Mouse (Mus musculus) stomach, postnatal 0 days (tissue): ENCODE data around the gene She.
A peak's percentile ranks its signal among the peaks of the same experiment; 100 is the strongest.

Experiments
- CTCF ChIP-seq: IDR thresholded peaks from 2 replicates; pipeline ENCODE4 v1.5.1; 2016; ENCODE audit warnings: antibody characterized with exemption, low read depth, mild to moderate bottlenecking, moderate library complexity
- EP300 ChIP-seq: optimal IDR thresholded peaks from 2 replicates; pipeline ENCODE3; 2016; ENCODE audit warnings: antibody characterized with exemption

- TF ChIP-seq CTCF (peak; percentile 74), EP300 (no peak)
Observed at GRCm38 (mm10) chr3:89842258-89842657, 11.1 kb downstream of the She start.
